Mouse (Mus musculus): ENCODE results near the gene Acads. TPM values are rescaled to one million over a fixed set of nuclear protein-coding genes. Genes with fewer than 3 reads are reported as not detected.

Acads gene
- polyA plus RNA-seq, 1 experiment from 2014 or later: 27.7 TPM

- Histone ChIP-seq H3K9me3 (replicated peaks; ENCODE audit: control insufficient read depth, low read length) (no peaks in the 10 kb centered on the region), H3K4me3 (ENCODE audit: low read depth, low read length) (no peak overlapping the region), H3K9ac (replicated peaks; ENCODE audit: low read length) (no peak overlapping the region), H3K4me2 (ENCODE audit: low read depth, low read length) (no peak overlapping the region), H3K27me3 (ENCODE audit: control insufficient read depth, insufficient read depth, low read length) (no peaks in the 10 kb centered on the region), H3K36me3 (replicated peaks; ENCODE audit: control insufficient read depth, insufficient read depth, low read depth, low read length) (peaks cover 14% of the 10 kb centered on the region), H3K27ac (replicated peaks; ENCODE audit: low read depth, low read length) (no peak overlapping the region), H3K4me1 (ENCODE audit: control insufficient read depth, insufficient read depth, low read length) (no peaks in the 10 kb centered on the region)
- no peak for ATAC-seq (replicated peaks; ENCODE audit: insufficient number of reproducible peaks, low FRiP score, low TSS enrichment, low read depth)
- no peak for DNase-seq (ENCODE audit: low spot score)
Observed at GRCm38 (mm10) chr5:115146747-115147130, 27.6 kb upstream of the Acads start.

GRCm38 (mm10) chr5:115145976-115146746 lies 27.0 kb upstream of the Acads start:
- Histone ChIP-seq H3K4me2 (ENCODE audit: low read depth, low read length) (no peak overlapping the region), H3K27ac (replicated peaks; ENCODE audit: low read depth, low read length) (no peak overlapping the region), H3K36me3 (replicated peaks; ENCODE audit: control insufficient read depth, insufficient read depth, low read depth, low read length) (peaks cover 14% of the 10 kb centered on the region), H3K4me1 (ENCODE audit: control insufficient read depth, insufficient read depth, low read length) (no peaks in the 10 kb centered on the region), H3K9ac (replicated peaks; ENCODE audit: low read length) (no peak overlapping the region), H3K27me3 (ENCODE audit: control insufficient read depth, insufficient read depth, low read length) (no peaks in the 10 kb centered on the region), H3K4me3 (ENCODE audit: low read depth, low read length) (no peak overlapping the region), H3K9me3 (replicated peaks; ENCODE audit: control insufficient read depth, low read length) (no peaks in the 10 kb centered on the region)
- WGBS: 82% methylated on average over 6 of the region's 6 CpGs
- ATAC-seq (replicated peaks; ENCODE audit: insufficient number of reproducible peaks, low FRiP score, low TSS enrichment, low read depth) (no peak), DNase-seq (ENCODE audit: low spot score) (no peak)

- ATAC-seq (replicated peaks; ENCODE audit: insufficient number of reproducible peaks, low FRiP score, low TSS enrichment, low read depth): no peak
- Histone ChIP-seq H3K36me3 (replicated peaks; ENCODE audit: control insufficient read depth, insufficient read depth, low read depth, low read length) (peaks cover 13% of the 10 kb centered on the region), H3K27ac (replicated peaks; ENCODE audit: low read depth, low read length) (no peak overlapping the region), H3K27me3 (ENCODE audit: control insufficient read depth, insufficient read depth, low read length) (no peaks in the 10 kb centered on the region), H3K4me3 (ENCODE audit: low read depth, low read length) (no peak overlapping the region), H3K9me3 (replicated peaks; ENCODE audit: control insufficient read depth, low read length) (no peaks in the 10 kb centered on the region), H3K4me2 (ENCODE audit: low read depth, low read length) (no peak overlapping the region), H3K9ac (replicated peaks; ENCODE audit: low read length) (no peak overlapping the region), H3K4me1 (ENCODE audit: control insufficient read depth, insufficient read depth, low read length) (no peaks in the 10 kb centered on the region)
- no peak for DNase-seq (ENCODE audit: low spot score)
- WGBS: 85% methylated on average over 11 of the region's 11 CpGs
Observed at GRCm38 (mm10) chr5:115145253-115145968, 26.3 kb upstream of the Acads start.

- WGBS: 58% methylated on average over 6 of the region's 6 CpGs
- ATAC-seq (replicated peaks; ENCODE audit: insufficient number of reproducible peaks, low FRiP score, low TSS enrichment, low read depth) (no peak), DNase-seq (ENCODE audit: low spot score) (no peak)
- H3K4me3 ChIP-seq (ENCODE audit: low read depth, low read length): no peak overlapping the region
- no peaks in the 10 kb centered on the region for H3K9me3 ChIP-seq (replicated peaks; ENCODE audit: control insufficient read depth, low read length)
- H3K4me1 ChIP-seq (ENCODE audit: control insufficient read depth, insufficient read depth, low read length): no peaks in the 10 kb centered on the region
- H3K27me3 ChIP-seq (ENCODE audit: control insufficient read depth, insufficient read depth, low read length): no peaks in the 10 kb centered on the region
- H3K36me3 ChIP-seq (replicated peaks; ENCODE audit: control insufficient read depth, insufficient read depth, low read depth, low read length): peaks cover 3% of the 10 kb centered on the region
- H3K27ac ChIP-seq (replicated peaks; ENCODE audit: low read depth, low read length): no peak overlapping the region
- no peak overlapping the region for H3K9ac ChIP-seq (replicated peaks; ENCODE audit: low read length)
- H3K4me2 ChIP-seq (ENCODE audit: low read depth, low read length): no peak overlapping the region
Observed at GRCm38 (mm10) chr5:115144471-115144870, 25.3 kb upstream of the Acads start.

GRCm38 (mm10) chr5:115143552-115143951 lies 24.4 kb upstream of the Acads start:
- no peak overlapping the region for H3K9ac ChIP-seq (replicated peaks; ENCODE audit: low read length)
- 80% methylated on average over 10 of the region's 10 CpGs for WGBS
- H3K27me3 ChIP-seq (ENCODE audit: control insufficient read depth, insufficient read depth, low read length): no peaks in the 10 kb centered on the region
- no peaks in the 10 kb centered on the region for H3K4me1 ChIP-seq (ENCODE audit: control insufficient read depth, insufficient read depth, low read length)
- no peak overlapping the region for H3K27ac ChIP-seq (replicated peaks; ENCODE audit: low read depth, low read length)
- H3K4me3 ChIP-seq (ENCODE audit: low read depth, low read length): no peak overlapping the region
- ATAC-seq (replicated peaks; ENCODE audit: insufficient number of reproducible peaks, low FRiP score, low TSS enrichment, low read depth) (no peak), DNase-seq (ENCODE audit: low spot score) (no peak)
- H3K36me3 ChIP-seq (replicated peaks; ENCODE audit: control insufficient read depth, insufficient read depth, low read depth, low read length): no peaks in the 10 kb centered on the region
- no peak overlapping the region for H3K4me2 ChIP-seq (ENCODE audit: low read depth, low read length)
- H3K9me3 ChIP-seq (replicated peaks; ENCODE audit: control insufficient read depth, low read length): no peaks in the 10 kb centered on the region

GRCm38 (mm10) chr5:115142166-115142697 lies 23.1 kb upstream of the Acads start:
- Histone ChIP-seq H3K4me3 (ENCODE audit: low read depth, low read length) (no peak overlapping the region), H3K27ac (replicated peaks; ENCODE audit: low read depth, low read length) (no peak overlapping the region), H3K36me3 (replicated peaks; ENCODE audit: control insufficient read depth, insufficient read depth, low read depth, low read length) (no peaks in the 10 kb centered on the region), H3K9me3 (replicated peaks; ENCODE audit: control insufficient read depth, low read length) (no peaks in the 10 kb centered on the region), H3K9ac (replicated peaks; ENCODE audit: low read length) (no peak overlapping the region), H3K4me2 (ENCODE audit: low read depth, low read length) (no peak overlapping the region), H3K27me3 (ENCODE audit: control insufficient read depth, insufficient read depth, low read length) (no peaks in the 10 kb centered on the region), H3K4me1 (ENCODE audit: control insufficient read depth, insufficient read depth, low read length) (no peaks in the 10 kb centered on the region)
- DNase-seq (ENCODE audit: low spot score) (no peak), ATAC-seq (replicated peaks; ENCODE audit: insufficient number of reproducible peaks, low FRiP score, low TSS enrichment, low read depth) (no peak)
- WGBS: 87% methylated on average over 9 of the region's 9 CpGs

GRCm38 (mm10) chr5:115140726-115141125 lies 21.6 kb upstream of the Acads start:
- Histone ChIP-seq H3K9ac (replicated peaks; ENCODE audit: low read length) (no peak overlapping the region), H3K4me2 (ENCODE audit: low read depth, low read length) (no peak overlapping the region), H3K4me1 (ENCODE audit: control insufficient read depth, insufficient read depth, low read length) (no peaks in the 10 kb centered on the region), H3K27me3 (ENCODE audit: control insufficient read depth, insufficient read depth, low read length) (no peaks in the 10 kb centered on the region), H3K27ac (replicated peaks; ENCODE audit: low read depth, low read length) (no peak overlapping the region), H3K9me3 (replicated peaks; ENCODE audit: control insufficient read depth, low read length) (no peaks in the 10 kb centered on the region), H3K36me3 (replicated peaks; ENCODE audit: control insufficient read depth, insufficient read depth, low read depth, low read length) (no peaks in the 10 kb centered on the region), H3K4me3 (ENCODE audit: low read depth, low read length) (no peak overlapping the region)
- WGBS: 71% methylated on average over 3 of the region's 3 CpGs
- ATAC-seq (replicated peaks; ENCODE audit: insufficient number of reproducible peaks, low FRiP score, low TSS enrichment, low read depth): no peak
- no peak for DNase-seq (ENCODE audit: low spot score)

- no peak overlapping the region for H3K4me2 ChIP-seq (ENCODE audit: low read depth, low read length)
- no peaks in the 10 kb centered on the region for H3K27me3 ChIP-seq (ENCODE audit: control insufficient read depth, insufficient read depth, low read length)
- ATAC-seq (replicated peaks; ENCODE audit: insufficient number of reproducible peaks, low FRiP score, low TSS enrichment, low read depth) (no peak), DNase-seq (ENCODE audit: low spot score) (no peak)
- H3K9me3 ChIP-seq (replicated peaks; ENCODE audit: control insufficient read depth, low read length): no peaks in the 10 kb centered on the region
- no peaks in the 10 kb centered on the region for H3K36me3 ChIP-seq (replicated peaks; ENCODE audit: control insufficient read depth, insufficient read depth, low read depth, low read length)
- no peaks in the 10 kb centered on the region for H3K4me1 ChIP-seq (ENCODE audit: control insufficient read depth, insufficient read depth, low read length)
- H3K4me3 ChIP-seq (ENCODE audit: low read depth, low read length): no peak overlapping the region
- no peak overlapping the region for H3K9ac ChIP-seq (replicated peaks; ENCODE audit: low read length)
- H3K27ac ChIP-seq (replicated peaks; ENCODE audit: low read depth, low read length): no peak overlapping the region
- WGBS: 55% methylated on average over 4 of the region's 4 CpGs
Observed at GRCm38 (mm10) chr5:115139124-115139523, 20.0 kb upstream of the Acads start.
